Mouse (Mus musculus) intestine, postnatal 0 days (tissue): ENCODE results near the gene Esf1. TPM values are rescaled to one million over a fixed set of nuclear protein-coding genes. Genes with fewer than 3 reads are reported as not detected.
A peak's percentile ranks its signal among the peaks of the same experiment; 100 is the strongest.
"Not testable (repeated sequence)": the region's sequence is repeated elsewhere in the genome, so short reads cannot be mapped to it uniquely, and the experiment has no call there.

Experiments
- ATAC-seq: fragments of 200-750 bp; cut with Nextera tagmentation; 2 replicates; pipeline ENCODE4 v1.8.0; 2017; ENCODE audit warnings: mild to moderate bottlenecking, moderate TSS enrichment, moderate library complexity
- H3K27ac ChIP-seq: fragments of 300-500 bp; sonication (generic); 2 replicates; pipeline ENCODE4 v1.5.1; 2014; ENCODE audit warnings: mild to moderate bottlenecking, low read depth, low read length, moderate library complexity
- H3K27me3 ChIP-seq: fragments of 300-500 bp; sonication (generic); replicated peaks from 2 replicates; pipeline ENCODE4 v1.6.1; 2014; ENCODE audit warnings: low read length, mixed read lengths; ENCODE audit not compliant: control insufficient read depth, insufficient read depth
- H3K36me3 ChIP-seq: fragments of 300-500 bp; sonication (generic); 2 replicates; pipeline ENCODE4 v1.6.1; 2014; ENCODE audit warnings: mild to moderate bottlenecking, moderate library complexity; ENCODE audit not compliant: control insufficient read depth, insufficient read depth
- H3K4me1 ChIP-seq: fragments of 300-500 bp; sonication (generic); replicated peaks from 2 replicates; pipeline ENCODE4 v1.6.1; 2014; ENCODE audit warnings: antibody characterized with exemption, low read length, mixed read lengths; ENCODE audit not compliant: control insufficient read depth, insufficient read depth
- H3K4me2 ChIP-seq: fragments of 300-500 bp; sonication (generic); replicated peaks from 2 replicates; pipeline ENCODE4 v1.6.1; 2014; ENCODE audit warnings: low read depth, mild to moderate bottlenecking, moderate library complexity
- H3K4me3 ChIP-seq: fragments of 300-500 bp; sonication (generic); 2 replicates; pipeline ENCODE4 v1.5.1; 2014; ENCODE audit warnings: low read depth, low read length
- H3K9ac ChIP-seq: fragments of 300-500 bp; sonication (generic); 2 replicates; pipeline ENCODE4 v1.6.1; 2014; ENCODE audit warnings: mild to moderate bottlenecking, low read depth, low read length
- H3K9me3 ChIP-seq: fragments of 300-500 bp; sonication (generic); 2 replicates; pipeline ENCODE4 v1.6.1; 2016; ENCODE audit warnings: mixed run types; ENCODE audit not compliant: control insufficient read depth
- CTCF ChIP-seq: sonication (generic); IDR thresholded peaks from 2 replicates; pipeline ENCODE4 v1.5.1; 2016; ENCODE audit warnings: low read depth, mild to moderate bottlenecking, control low read depth, antibody characterized with exemption, moderate library complexity
- WGBS: fragments of 180-500 bp; shearing (Covaris S2); extraction: QIAGEN DNeasy Blood & Tissue Kit; methylation state at CpG from one replicate; pipeline ENCODE4 v1.1.7; 2014; 5-methylcytosine and 5-hydroxymethylcytosine counted together
- polyA plus RNA-seq: library from polyadenylated mRNA; unstranded; fragments of >200 nt; fragmentation: Nextera tagmentation; extraction: Ambion mirVana; gene quantifications from 2 replicates; pipeline ENCODE4 v1.2.1, GENCODE M21; 2015

Gene Esf1
- polyA plus RNA-seq, 1 experiment from 2014 or later, result 12.0 TPM

DNA sequence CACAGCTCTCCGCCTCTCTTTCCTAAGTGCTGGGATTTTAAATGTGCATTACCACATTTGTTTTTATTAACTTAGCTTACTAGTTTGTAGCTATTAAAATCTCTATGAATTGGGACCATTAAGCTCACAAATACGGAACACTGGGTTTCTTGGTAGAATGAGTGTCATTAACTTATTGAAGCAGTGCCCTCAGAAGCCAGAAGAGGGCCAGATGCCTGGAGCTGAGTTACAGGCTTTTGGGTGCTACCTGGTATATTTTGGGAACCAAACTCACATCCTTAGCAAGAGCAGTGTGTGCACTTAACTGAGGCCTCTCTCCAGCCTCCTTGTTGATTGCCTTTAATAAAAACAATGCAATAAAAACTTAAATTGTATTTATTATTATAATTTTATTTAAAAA is 30.3 kb upstream of the Esf1 start:
- Histone ChIP-seq H3K4me3 (no peak overlapping the region), H3K9ac (no peak overlapping the region), H3K4me2 (no peak overlapping the region), H3K9me3 (no peaks in the 10 kb centered on the region), H3K4me1 (no peaks in the 10 kb centered on the region), H3K27ac (no peak overlapping the region), H3K36me3 (peaks cover 35% of the 10 kb centered on the region), H3K27me3 (no peaks in the 10 kb centered on the region)
- ATAC-seq, result no peak
- 76% methylated on average over 2 of the region's 2 CpGs for WGBS
- peak; percentile 51 for TF ChIP-seq CTCF

GRCm38 (mm10) chr2:140185685-140186210 is 15.4 kb upstream of the Esf1 start:
- not testable (repeated sequence) for ATAC-seq, H3K4me2 ChIP-seq, H3K27me3 ChIP-seq

DNA sequence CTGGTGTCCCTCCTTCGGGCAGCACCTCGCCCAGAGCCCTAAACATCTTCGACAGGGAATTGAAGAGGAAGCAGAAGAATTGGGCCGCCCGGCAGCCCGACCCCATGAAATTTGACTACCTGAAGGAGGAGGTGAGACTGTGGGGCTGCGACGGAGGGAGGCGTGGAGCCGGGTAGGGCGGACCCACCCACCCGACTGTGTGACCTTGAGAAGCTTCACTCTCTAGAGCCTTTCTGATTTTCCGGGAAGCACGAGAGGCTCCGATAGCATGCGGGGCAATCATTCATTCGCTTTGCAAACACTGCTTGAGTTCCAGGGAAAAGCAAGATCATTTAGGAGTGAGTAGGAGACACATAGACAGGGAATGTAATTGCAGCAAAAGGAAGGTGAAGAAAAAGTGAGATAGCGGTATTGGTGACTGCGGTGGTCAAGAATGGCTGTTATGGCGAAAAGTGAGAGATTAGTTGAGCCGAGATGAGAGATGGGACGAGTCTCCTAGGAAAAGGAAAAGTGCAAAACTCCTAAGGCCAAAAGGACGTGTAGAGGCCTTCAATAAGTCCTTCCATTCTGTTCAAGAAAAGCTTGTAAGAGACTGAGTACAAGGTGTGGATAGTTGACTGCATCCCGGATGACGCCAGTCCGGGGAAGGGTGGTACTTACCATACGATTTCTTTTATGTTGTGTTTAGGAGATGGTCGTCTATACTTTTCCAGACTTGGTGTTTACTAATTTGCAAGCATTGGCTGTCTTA is 614 bp upstream of the Esf1 start:
- no peaks in the 10 kb centered on the region for H3K9me3 ChIP-seq
- WGBS, result 5% methylated on average over 28 of the region's 28 CpGs
- H3K4me3 ChIP-seq, result peak overlapping the region; percentile 83
- H3K27ac ChIP-seq, result peak overlapping the region; percentile 67
- H3K36me3 ChIP-seq, result peaks cover 11% of the 10 kb centered on the region
- no peaks in the 10 kb centered on the region for H3K4me1 ChIP-seq
- peak overlapping the region; percentile 82 for H3K9ac ChIP-seq
- ATAC-seq, result peak; percentile 70
- no peak for TF ChIP-seq CTCF
- peak overlapping the region; percentile 79 for H3K4me2 ChIP-seq
- no peaks in the 10 kb centered on the region for H3K27me3 ChIP-seq

More at GRCm38 (mm10) chr2:140185685-140186210, 15.4 kb upstream of the Esf1 start:
- peak; percentile 13; the same call in 1 of the 2 replicates for TF ChIP-seq CTCF
- H3K4me3 ChIP-seq, H3K9ac ChIP-seq, H3K27ac ChIP-seq, H3K4me1 ChIP-seq, H3K9me3 ChIP-seq: not testable (repeated sequence)
- WGBS, result 93% methylated on average over 3 of the region's 3 CpGs
- H3K36me3 ChIP-seq, result peaks cover 36% of the 10 kb centered on the region

GRCm38 (mm10) chr2:140169057-140169456 is 1.3 kb downstream of the Esf1 start:
- no peaks in the 10 kb centered on the region for H3K27me3 ChIP-seq
- TF ChIP-seq CTCF, result no peak
- no peak for ATAC-seq
- no peaks in the 10 kb centered on the region for H3K4me1 ChIP-seq
- no peak overlapping the region for H3K4me3 ChIP-seq
- H3K4me2 ChIP-seq, result peak overlapping the region; percentile 79; the same call in 1 of the 2 replicates
- 73% methylated on average over 1 of the region's 1 CpGs for WGBS
- no peak overlapping the region for H3K9ac ChIP-seq
- H3K36me3 ChIP-seq, result peaks cover 16% of the 10 kb centered on the region
- no peak overlapping the region for H3K27ac ChIP-seq
- no peaks in the 10 kb centered on the region for H3K9me3 ChIP-seq

- Histone ChIP-seq H3K27ac (no peak overlapping the region), H3K9me3 (no peaks in the 10 kb centered on the region)
Observed at GRCm38 (mm10) chr2:140163351-140163854, 7.0 kb downstream of the Esf1 start.

DNA sequence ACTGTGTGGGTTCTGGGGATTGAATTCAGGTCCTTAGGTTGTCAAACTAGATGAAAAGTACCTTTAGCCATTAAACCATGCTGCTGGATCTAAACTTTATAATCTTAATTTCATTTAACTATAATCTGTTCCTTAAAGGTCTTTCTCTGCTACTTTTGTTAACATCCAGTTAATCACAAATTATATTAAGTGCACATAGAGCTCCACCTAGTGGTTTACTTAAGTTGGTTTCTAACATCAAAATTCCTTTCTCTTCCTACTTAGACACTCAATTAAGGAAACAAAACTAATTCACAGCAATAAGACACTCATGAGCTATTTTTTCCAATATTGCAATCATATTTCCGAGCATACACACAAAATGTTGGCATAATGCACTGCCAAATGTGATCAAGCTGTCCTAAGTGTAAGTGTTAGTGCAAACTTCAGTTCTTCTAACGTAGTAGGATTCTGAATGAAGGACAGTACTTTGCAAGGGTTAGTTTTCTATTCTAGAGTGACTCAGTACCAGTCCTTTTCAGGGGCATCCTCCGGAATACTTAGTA is 11.1 kb downstream of the Esf1 start:
- peaks cover 27% of the 10 kb centered on the region for H3K36me3 ChIP-seq
- no peaks in the 10 kb centered on the region for H3K9me3 ChIP-seq
- TF ChIP-seq CTCF, result peak; percentile 68
- no peaks in the 10 kb centered on the region for H3K27me3 ChIP-seq
- 80% methylated on average over 3 of the region's 3 CpGs for WGBS
- no peak overlapping the region for H3K27ac ChIP-seq
- ATAC-seq, result no peak
- no peak overlapping the region for H3K4me3 ChIP-seq
- no peaks in the 10 kb centered on the region for H3K4me1 ChIP-seq
- H3K9ac ChIP-seq, result no peak overlapping the region
- no peak overlapping the region for H3K4me2 ChIP-seq

More at GRCm38 (mm10) chr2:140163351-140163854, 7.0 kb downstream of the Esf1 start:
- TF ChIP-seq CTCF, result no peak
- no peak overlapping the region for H3K9ac ChIP-seq
- 96% methylated on average over 5 of the region's 5 CpGs for WGBS
- no peak for ATAC-seq
- H3K4me1 ChIP-seq, result no peaks in the 10 kb centered on the region
- peaks cover 30% of the 10 kb centered on the region for H3K36me3 ChIP-seq
- no peak overlapping the region for H3K4me3 ChIP-seq
- H3K27me3 ChIP-seq, result no peaks in the 10 kb centered on the region
- H3K4me2 ChIP-seq, result no peak overlapping the region

GRCm38 (mm10) chr2:140151743-140152142 is 18.6 kb downstream of the Esf1 start, which contains the start of gene Gm17374:
Gene Gm17374 (plus strand): TSS chr2:140152043.
- not testable (repeated sequence) for H3K4me2 ChIP-seq, H3K27me3 ChIP-seq, H3K27ac ChIP-seq, ATAC-seq, H3K4me1 ChIP-seq, H3K9ac ChIP-seq, H3K9me3 ChIP-seq, H3K4me3 ChIP-seq
- peaks cover 16% of the 10 kb centered on the region for H3K36me3 ChIP-seq
- 88% methylated on average over 4 of the region's 4 CpGs for WGBS
